Mouse (Mus musculus) CH12.LX (cell line): ENCODE results near the gene Car10.

Source experiments
- CTCF ChIP-seq, 2 experiments: IDR thresholded peaks in 1 of 2; conservative IDR thresholded peaks in 1 of 2; 2 replicates each; pipeline ENCODE4 v1.5.1; 2011 to 2012; ENCODE audit warnings: low read depth in 2 of 2, low read length in 2 of 2, improper control_type of control experiment in 1 of 2, inconsistent platforms in 1 of 2, mild to moderate bottlenecking in 1 of 2, moderate library complexity in 1 of 2
- E2F4 ChIP-seq: IDR thresholded peaks from 2 replicates; pipeline ENCODE4 v1.6.1; 2011; ENCODE audit warnings: low read depth, low read length, improper control_type of control experiment; ENCODE audit not compliant: insufficient replicate concordance
- EP300 ChIP-seq: IDR thresholded peaks from 2 replicates; pipeline ENCODE4 v1.6.1; 2011; ENCODE audit warnings: low read length, improper control_type of control experiment
- GABPA ChIP-seq: IDR thresholded peaks from 2 replicates; pipeline ENCODE4 v1.6.1; 2012; ENCODE audit warnings: low read depth, low read length, improper control_type of control experiment, inconsistent platforms; ENCODE audit not compliant: insufficient replicate concordance
- JUND ChIP-seq: conservative IDR thresholded peaks from 2 replicates; pipeline ENCODE4 v1.6.1; 2011; ENCODE audit warnings: low read depth, low read length, improper control_type of control experiment
- NRF1 ChIP-seq: IDR thresholded peaks from 2 replicates; pipeline ENCODE4 v1.6.1; 2014; ENCODE audit warnings: low read depth, mild to moderate bottlenecking, inconsistent platforms, low read length, improper control_type of control experiment, moderate library complexity
- POLR2A ChIP-seq: IDR thresholded peaks from 2 replicates; pipeline ENCODE4 v1.6.1; 2011; ENCODE audit warnings: low read depth, mild to moderate bottlenecking, improper control_type of control experiment, low read length
- RAD21 ChIP-seq: IDR thresholded peaks from 2 replicates; pipeline ENCODE4 v1.6.1; 2011; ENCODE audit warnings: low read depth, mild to moderate bottlenecking, low read length, improper control_type of control experiment, moderate library complexity
- RCOR1 ChIP-seq: conservative IDR thresholded peaks from 2 replicates; pipeline ENCODE4 v1.6.1; 2012; ENCODE audit warnings: low read depth, mild to moderate bottlenecking, inconsistent platforms, low read length, improper control_type of control experiment
- SIN3A ChIP-seq: IDR thresholded peaks from 2 replicates; pipeline ENCODE4 v1.6.1; 2012; ENCODE audit warnings: low read length, improper control_type of control experiment, inconsistent platforms
- ZC3H11A ChIP-seq: IDR thresholded peaks from 2 replicates; pipeline ENCODE4 v1.6.1; 2012; ENCODE audit warnings: low read depth, mild to moderate bottlenecking, inconsistent platforms, low read length, improper control_type of control experiment
- ZMIZ1 ChIP-seq: IDR thresholded peaks from 2 replicates; pipeline ENCODE4 v1.6.1; 2012; ENCODE audit warnings: low read depth, mild to moderate bottlenecking, inconsistent platforms, low read length, improper control_type of control experiment
- ZNF384 ChIP-seq: IDR thresholded peaks from 2 replicates; pipeline ENCODE4 v1.6.1; 2012; ENCODE audit warnings: low read depth, low read length, improper control_type of control experiment, inconsistent platforms

DNA sequence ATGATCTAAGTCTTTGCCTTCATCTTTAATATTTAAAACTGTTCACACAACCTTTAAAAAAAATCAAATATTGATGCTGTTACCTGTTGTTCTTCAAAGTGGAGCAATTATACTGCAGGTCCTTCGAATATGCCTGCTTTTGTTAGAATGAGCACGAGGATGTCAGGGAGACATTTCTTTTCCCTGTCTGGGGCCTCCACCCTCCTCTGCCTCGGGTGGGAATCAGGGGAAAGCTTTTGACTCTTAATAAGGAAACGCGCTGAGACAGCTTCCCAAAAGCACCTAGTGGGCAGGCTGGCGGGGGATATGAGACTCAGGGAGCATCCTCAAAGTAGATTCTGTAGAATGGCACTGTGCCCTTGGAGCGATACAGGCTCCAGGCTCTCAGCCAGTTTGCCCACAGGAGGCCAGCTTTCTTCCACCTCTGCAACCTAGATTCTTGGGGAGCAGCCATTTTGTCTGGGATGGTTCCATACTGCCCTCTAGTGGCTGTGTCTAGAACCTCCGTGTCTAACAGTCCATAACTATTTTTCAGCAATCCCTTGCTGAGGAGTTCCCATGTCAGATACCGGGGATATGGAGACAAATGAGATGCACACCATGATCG lies 373.8 kb downstream of the Car10 start:
- TF ChIP-seq EP300 (no peak), RAD21 (peak; percentile 85), POLR2A (no peak), ZNF384 (no peak), ZMIZ1 (no peak), CTCF (conservative IDR thresholded peaks at IDR 0.05 in 1 of 2, IDR thresholded peaks at IDR 0.05 in 1 of 2; ENCODE audit: low read depth in 2 of 2, low read length in 2 of 2) (peak; percentile 90), E2F4 (no peak), JUND (no peak), SIN3A (no peak), GABPA (no peak), NRF1 (no peak), ZC3H11A (peak; percentile 21; the same call in 1 of the 2 replicates), RCOR1 (no peak)
